Mouse (Mus musculus) brain, adult 10 weeks (tissue): ENCODE data around the gene Olfr25. TPM values are rescaled to one million over a fixed set of nuclear protein-coding genes. Genes with fewer than 3 reads are reported as not detected.

ENCODE experiments used
- polyA plus RNA-seq: library from polyadenylated mRNA; stranded (reverse); fragments of 350-450 nt; fragmentation: Illumina TruSeq; extraction: RNeasy Lipid Tissue Mini Kit (QIAGEN cat#74804); gene quantifications from one replicate; pipeline ENCODE4 v1.2.3, GENCODE M21; 2015; ENCODE audit warnings: low read depth, low replicate concordance

The Olfr25 gene
- polyA plus RNA-seq = not detected

DNA sequence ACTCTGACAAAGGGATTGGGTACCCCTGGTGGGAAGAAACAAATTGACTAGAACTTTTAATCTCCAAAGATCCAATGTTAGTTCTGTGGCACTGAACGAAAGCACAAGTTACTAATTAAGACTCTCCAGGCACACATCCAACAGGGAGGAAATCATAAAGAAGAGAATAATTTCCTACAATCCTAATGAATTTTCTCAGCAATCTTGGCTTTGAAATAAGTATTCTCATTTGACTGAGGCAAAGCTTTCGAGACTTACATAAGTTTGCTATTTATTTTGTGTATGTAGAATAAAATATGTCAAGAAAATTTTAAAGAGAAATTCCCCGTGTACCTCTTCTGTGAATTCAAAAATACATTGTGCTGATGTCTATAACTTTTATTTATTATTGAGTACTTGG is at the start of gene Olfr25:
Olfr25 (plus strand) TSS at position 301 of the 400 bp plus-strand sequence.

DNA sequence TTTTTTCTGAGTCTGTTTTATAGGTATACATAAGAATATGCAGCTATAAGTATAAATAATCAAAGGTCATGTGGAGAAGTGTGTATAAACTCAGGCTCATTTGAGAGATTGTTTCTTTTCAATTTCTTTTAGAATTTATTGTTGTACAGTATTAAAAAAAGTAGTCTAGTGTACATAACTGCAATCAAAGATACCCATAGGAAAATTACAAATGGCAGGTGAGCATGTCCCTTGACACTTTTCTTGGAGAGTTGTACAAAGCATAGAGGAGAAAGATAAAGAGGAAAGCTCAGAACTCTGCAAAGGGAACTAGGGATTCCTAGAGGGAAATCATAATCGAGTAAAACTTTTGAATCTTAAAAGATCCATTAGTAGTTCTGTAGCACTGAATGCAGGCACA is 38.1 kb upstream of the Olfr25 start, which contains the start of gene Olfr896-ps1:
Olfr896-ps1 (plus strand) TSS at position 301 of the 400 bp plus-strand sequence.

DNA sequence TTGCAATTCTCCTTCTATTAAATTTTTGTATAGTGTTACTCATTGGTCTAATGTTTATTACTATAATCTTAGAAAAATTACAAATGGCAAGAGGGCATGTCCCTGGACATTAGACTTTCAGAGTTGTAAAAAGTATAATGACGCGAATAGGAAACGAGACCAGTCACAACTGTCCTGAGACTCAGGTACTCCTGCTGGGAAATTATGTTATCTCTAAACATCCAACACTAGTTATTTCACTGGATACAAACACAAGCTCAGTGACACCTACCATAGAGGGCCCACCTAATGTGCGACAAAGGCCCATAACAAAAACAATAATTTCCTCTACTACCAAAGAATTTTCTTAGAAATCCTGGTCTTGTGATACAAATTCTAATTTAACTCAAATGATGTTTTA is 19.3 kb downstream of the Olfr25 start, which contains the start of gene Olfr898:
Olfr898 (plus strand) TSS at position 301 of the 400 bp plus-strand sequence.

DNA sequence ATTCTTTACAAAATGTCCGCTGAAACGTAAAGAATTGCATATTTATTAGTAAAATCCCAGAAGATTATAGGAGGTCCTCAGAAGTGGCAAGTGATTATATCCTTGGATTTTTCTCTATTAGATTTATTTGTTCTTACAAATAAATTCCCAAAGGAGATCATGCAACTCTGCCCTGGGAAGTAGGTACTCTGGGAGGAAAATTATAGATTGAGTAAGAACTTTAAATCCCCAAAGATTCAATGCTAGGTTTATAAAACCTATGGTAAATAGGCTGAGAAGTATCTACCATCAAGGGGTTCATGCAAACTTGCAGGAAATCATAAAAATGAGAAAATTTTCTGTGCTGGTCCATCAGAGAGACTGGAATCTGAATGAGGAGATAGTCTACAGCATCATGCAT is 37.7 kb downstream of the Olfr25 start, which contains the start of gene Olfr250:
Olfr250 (plus strand) TSS at position 301 of the 400 bp plus-strand sequence.

DNA sequence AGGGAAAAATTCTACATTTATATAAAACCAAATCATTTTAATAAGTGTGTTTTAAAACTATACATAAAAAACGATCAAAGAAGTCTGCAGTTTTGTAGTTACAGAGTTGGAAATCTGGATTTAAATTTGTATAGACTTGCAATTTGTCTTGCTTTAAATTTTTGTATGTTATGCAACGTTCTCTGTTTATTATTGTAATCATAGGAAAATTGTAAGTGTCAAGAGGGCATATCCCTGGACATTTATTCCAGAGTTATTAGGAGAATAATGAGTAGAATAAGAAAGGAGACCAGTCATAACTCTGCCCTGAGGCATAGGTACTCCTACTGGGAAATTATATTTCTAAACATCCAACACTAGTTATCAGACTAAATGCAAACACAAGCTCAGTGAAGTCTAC is 47.9 kb downstream of the Olfr25 start, which contains the start of gene Olfr251:
Olfr251 (plus strand) TSS at position 301 of the 400 bp plus-strand sequence.

Other genes starting within 250 kb of the Olfr25 start
- gene Olfr887, start 245.0 kb upstream of the Olfr25 start, polyA plus RNA-seq = not detected
- gene Olfr888, start 220.9 kb upstream of the Olfr25 start, polyA plus RNA-seq = not detected
- not detected for gene Olfr889, start 213.9 kb upstream of the Olfr25 start, polyA plus RNA-seq
- not detected for gene Olfr890, start 186.5 kb upstream of the Olfr25 start, polyA plus RNA-seq
- gene Olfr891, start 148.2 kb upstream of the Olfr25 start, polyA plus RNA-seq = not detected
- gene Olfr893, start 120.7 kb upstream of the Olfr25 start, polyA plus RNA-seq = not detected
- not detected for gene Olfr894, start 111.0 kb upstream of the Olfr25 start, polyA plus RNA-seq
- not detected for gene Olfr143, start 76.3 kb upstream of the Olfr25 start, polyA plus RNA-seq
- gene Olfr895, start 61.2 kb upstream of the Olfr25 start, polyA plus RNA-seq = not detected
- not detected for gene Olfr896-ps1, start 38.0 kb upstream of the Olfr25 start, polyA plus RNA-seq
- not detected for gene Olfr898, start 19.4 kb downstream of the Olfr25 start, polyA plus RNA-seq
- gene Olfr250, start 37.8 kb downstream of the Olfr25 start, polyA plus RNA-seq = not detected
- gene Olfr251, start 48.0 kb downstream of the Olfr25 start, polyA plus RNA-seq = not detected
- gene Olfr147, start 72.6 kb downstream of the Olfr25 start, polyA plus RNA-seq = not detected
- not detected for gene Olfr901, start 100.4 kb downstream of the Olfr25 start, polyA plus RNA-seq
- not detected for gene Olfr902, start 118.6 kb downstream of the Olfr25 start, polyA plus RNA-seq
- gene Olfr904, start 134.1 kb downstream of the Olfr25 start, polyA plus RNA-seq = not detected
- not detected for gene Olfr905, start 142.0 kb downstream of the Olfr25 start, polyA plus RNA-seq
- gene Olfr906, start 158.0 kb downstream of the Olfr25 start, polyA plus RNA-seq = not detected
- not detected for gene Olfr907, start 166.7 kb downstream of the Olfr25 start, polyA plus RNA-seq
- not detected for gene Olfr911-ps1, start 192.5 kb downstream of the Olfr25 start, polyA plus RNA-seq
- not detected for gene Olfr910, start 208.8 kb downstream of the Olfr25 start, polyA plus RNA-seq